Mouse (Mus musculus) testis, adult 2 months (tissue): ENCODE measurements around the gene Scnn1a.

Experiments
- CTCF ChIP-seq: fragments of 200-500 bp; IDR thresholded peaks from 2 replicates; pipeline ENCODE4 v1.5.1; 2012; ENCODE audit warnings: low read depth, mild to moderate bottlenecking, inconsistent platforms, low read length, moderate library complexity; ENCODE audit not compliant: control insufficient read depth, insufficient read depth, insufficient replicate concordance
- POLR2A ChIP-seq: fragments of 200-500 bp; IDR thresholded peaks from 2 replicates; pipeline ENCODE4 v1.6.1; 2012; ENCODE audit warnings: low read depth, mild to moderate bottlenecking, inconsistent platforms, low read length, moderate library complexity; ENCODE audit not compliant: control insufficient read depth

GRCm38 (mm10) chr6:125274841-125275563, 45.5 kb upstream of the Scnn1a start:
- no peak; the same call in 1 of the 2 replicates for TF ChIP-seq CTCF
- no peak for TF ChIP-seq POLR2A
